Mouse (Mus musculus) spleen, adult 2 months (tissue): ENCODE data around the gene Zdhhc6. TPM values are rescaled to one million over a fixed set of nuclear protein-coding genes. Genes with fewer than 3 reads are reported as not detected.

Experiments
- DNase-seq, 2 experiments: peaks; one replicate each; pipeline versions ENCODE4 v3.0.0 to v3.0.0-alpha.2; 2012 to 2021; ENCODE audit warnings: low spot score in 2 of 2, low read depth in 1 of 2
- H3K27ac ChIP-seq: fragments of 200-500 bp; 2 replicates; pipeline ENCODE4 v1.5.1; 2012; ENCODE audit warnings: low read length, inconsistent platforms; ENCODE audit not compliant: insufficient read depth
- H3K27me3 ChIP-seq: fragments of 200-500 bp; 2 replicates; pipeline ENCODE4 v1.6.1; 2012; ENCODE audit warnings: mild to moderate bottlenecking, moderate library complexity, low read length, inconsistent platforms; ENCODE audit not compliant: control insufficient read depth, insufficient read depth
- H3K36me3 ChIP-seq: fragments of 200-500 bp; 2 replicates; pipeline ENCODE4 v1.6.1; 2012; ENCODE audit warnings: mild to moderate bottlenecking, low read length, inconsistent platforms; ENCODE audit not compliant: control insufficient read depth, insufficient read depth
- H3K4me1 ChIP-seq: fragments of 200-500 bp; 2 replicates; pipeline ENCODE4 v1.6.1; 2011; ENCODE audit warnings: inconsistent platforms; ENCODE audit not compliant: control insufficient read depth, insufficient read depth, insufficient read length
- H3K4me3 ChIP-seq: fragments of 200-500 bp; 2 replicates; pipeline ENCODE4 v1.5.1; 2011; ENCODE audit warnings: mild to moderate bottlenecking, inconsistent platforms; ENCODE audit not compliant: insufficient read depth, insufficient read length; ENCODE audit errors: extremely low read depth
- CTCF ChIP-seq: fragments of 200-500 bp; IDR thresholded peaks from 2 replicates; pipeline ENCODE4 v1.5.1; 2011; ENCODE audit warnings: mild to moderate bottlenecking, inconsistent platforms; ENCODE audit not compliant: insufficient read depth, insufficient read length, insufficient replicate concordance; ENCODE audit errors: extremely low read depth
- POLR2A ChIP-seq: fragments of 200-500 bp; IDR thresholded peaks from 2 replicates; pipeline ENCODE4 v1.6.1; 2011; ENCODE audit warnings: low read depth, low read length, inconsistent platforms
- WGBS: fragments of 180-500 bp; shearing (Covaris S2); methylation state at CpG from one replicate; pipeline ENCODE4 v1.1.7; 2018; 5-methylcytosine and 5-hydroxymethylcytosine counted together
- polyA plus RNA-seq: library from polyadenylated mRNA; depleted of rRNA; stranded (reverse); fragments of >200 nt; gene quantifications from 2 replicates; pipeline ENCODE4 v1.2.3, GENCODE M21; 2012

Gene Zdhhc6
- polyA plus RNA-seq, 1 experiment, result 6.3 TPM

DNA sequence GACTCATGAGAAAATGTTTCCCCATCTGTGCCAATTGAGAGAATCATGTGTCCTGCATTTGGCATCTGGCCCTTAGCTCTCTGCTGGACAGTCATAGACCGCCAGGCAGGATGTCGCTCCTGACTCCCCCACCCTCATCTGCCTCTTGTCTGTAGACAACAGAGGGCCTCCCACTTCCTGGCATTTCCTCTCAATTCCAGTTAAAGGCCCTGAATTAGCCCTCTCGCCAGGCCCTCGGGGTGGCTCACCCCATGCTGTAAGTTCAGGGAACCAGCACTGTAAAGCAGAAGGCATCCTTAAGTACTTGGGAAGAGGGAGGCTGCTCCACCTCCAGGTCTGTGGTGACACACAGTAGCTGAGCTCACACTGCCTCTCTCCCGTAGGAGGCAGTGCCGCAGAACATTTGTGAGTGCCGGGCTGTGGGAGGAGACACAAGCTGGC lies 71.0 kb downstream of the Zdhhc6 start:
- H3K4me3 ChIP-seq, result no peak overlapping the region
- H3K27ac ChIP-seq, result peak overlapping the region; percentile 49; the same call in 1 of the 2 replicates
- no peaks in the 10 kb centered on the region for H3K27me3 ChIP-seq
- peak in 1 of 2 experiments; percentile 7 for DNase-seq
- TF ChIP-seq CTCF (no peak), POLR2A (no peak)
- H3K4me1 ChIP-seq, result no peaks in the 10 kb centered on the region
- H3K36me3 ChIP-seq, result no peaks in the 10 kb centered on the region
- 54% methylated on average over 7 of the region's 7 CpGs for WGBS

DNA sequence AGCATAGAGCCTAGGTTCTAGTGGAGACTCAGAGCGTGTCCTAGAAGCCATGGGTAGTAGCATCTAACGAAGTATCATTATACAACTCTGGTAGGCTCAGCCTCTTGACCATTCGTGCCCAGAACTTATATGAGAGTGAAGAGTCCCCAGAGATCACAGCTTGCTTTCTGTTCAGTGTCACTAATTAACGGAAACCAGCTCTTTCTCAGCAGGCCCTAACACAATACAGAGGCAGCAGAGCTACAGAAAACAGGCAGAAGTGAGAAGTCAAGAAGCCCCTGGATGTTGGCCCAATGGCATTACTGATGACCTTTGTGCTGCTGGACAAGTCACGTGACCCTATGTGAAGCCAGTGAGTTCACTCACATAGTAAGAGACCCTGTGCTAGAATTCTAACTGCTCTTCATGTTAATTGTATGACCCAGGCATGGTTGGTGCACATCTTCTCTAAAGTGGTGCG lies 74.6 kb downstream of the Zdhhc6 start, which contains the start of gene Gucy2g:
TSS of gene Gucy2g (minus strand) at position 51 of the 460 bp plus-strand sequence.
- TF ChIP-seq POLR2A, result no peak
- DNase-seq, result no peak
- no peak within 1 kb of the TSS for H3K4me3 ChIP-seq
- whole genome bisulfite sequencing, result 87% methylated on average over 6 of the region's 6 CpGs
- H3K4me1 ChIP-seq, result no peaks in the 10 kb centered on the region
- H3K27ac ChIP-seq, result no peak within 1 kb of the TSS
- H3K36me3 ChIP-seq, result no peaks in the 10 kb centered on the region
- no peaks in the 10 kb centered on the region for H3K27me3 ChIP-seq

DNA sequence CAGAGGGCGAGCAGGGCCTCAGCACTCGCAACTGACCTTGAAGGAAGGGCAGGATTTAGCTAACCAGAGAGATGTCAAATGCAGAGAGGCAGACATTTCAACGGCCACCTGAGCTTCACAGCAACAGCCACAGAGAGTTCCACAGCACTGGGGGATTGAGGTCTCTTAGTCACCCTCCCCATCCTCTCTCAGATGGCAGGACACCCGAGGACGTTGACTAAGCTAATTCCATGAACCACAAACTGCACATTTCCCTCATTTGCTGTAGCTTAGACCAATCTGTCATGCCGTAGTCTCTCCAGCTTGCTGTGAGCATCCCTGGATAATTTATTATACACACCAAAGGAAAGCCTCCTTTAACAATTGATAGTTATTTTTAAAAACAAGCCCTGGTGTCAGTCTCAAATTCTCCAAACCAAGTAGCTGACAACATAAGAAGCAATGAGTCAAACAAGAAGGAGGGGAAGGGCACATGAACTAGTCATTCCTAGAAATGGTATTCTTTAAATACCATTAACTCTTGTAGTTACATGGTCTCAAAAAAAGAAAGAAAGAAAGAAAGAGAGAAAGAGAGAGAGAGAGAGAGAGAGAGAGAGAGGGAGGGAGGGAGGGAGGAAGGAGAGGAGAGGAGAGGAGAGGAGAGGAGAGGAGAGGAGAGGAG lies 75.9 kb downstream of the Zdhhc6 start:
- no peak for TF ChIP-seq POLR2A
- no peak for TF ChIP-seq CTCF
- no peaks in the 10 kb centered on the region for H3K36me3 ChIP-seq
- no peaks in the 10 kb centered on the region for H3K4me1 ChIP-seq
- 58% methylated on average over 6 of the region's 6 CpGs for WGBS
- no peak for DNase-seq
- no peaks in the 10 kb centered on the region for H3K27me3 ChIP-seq
- no peak overlapping the region for H3K4me3 ChIP-seq
- H3K27ac ChIP-seq, result no peak overlapping the region

DNA sequence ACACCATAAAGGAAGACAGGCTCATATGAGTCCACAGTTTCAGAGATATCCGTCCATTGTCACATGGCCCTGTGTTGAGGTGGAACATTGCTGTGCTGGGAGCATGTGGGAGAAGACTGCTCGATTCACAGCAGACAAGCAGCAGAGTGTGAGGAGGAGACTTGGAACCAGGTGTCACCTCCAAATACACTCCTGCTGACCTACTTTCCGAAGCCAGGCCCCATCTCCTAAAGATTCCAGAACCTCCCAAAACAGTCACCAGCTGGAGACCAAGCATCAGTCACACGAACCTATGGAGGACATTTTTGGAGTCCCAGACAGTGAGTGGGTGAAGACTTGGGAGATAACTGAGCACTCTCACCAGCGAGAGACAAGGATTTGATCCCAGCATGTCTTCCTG lies 79.3 kb downstream of the Zdhhc6 start:
- Histone ChIP-seq H3K27me3 (no peaks in the 10 kb centered on the region), H3K36me3 (no peaks in the 10 kb centered on the region), H3K4me1 (no peaks in the 10 kb centered on the region), H3K4me3 (no peak overlapping the region), H3K27ac (no peak overlapping the region)
- 86% methylated on average over 5 of the region's 5 CpGs for WGBS
- TF ChIP-seq CTCF (no peak), POLR2A (no peak)
- DNase-seq, result no peak

DNA sequence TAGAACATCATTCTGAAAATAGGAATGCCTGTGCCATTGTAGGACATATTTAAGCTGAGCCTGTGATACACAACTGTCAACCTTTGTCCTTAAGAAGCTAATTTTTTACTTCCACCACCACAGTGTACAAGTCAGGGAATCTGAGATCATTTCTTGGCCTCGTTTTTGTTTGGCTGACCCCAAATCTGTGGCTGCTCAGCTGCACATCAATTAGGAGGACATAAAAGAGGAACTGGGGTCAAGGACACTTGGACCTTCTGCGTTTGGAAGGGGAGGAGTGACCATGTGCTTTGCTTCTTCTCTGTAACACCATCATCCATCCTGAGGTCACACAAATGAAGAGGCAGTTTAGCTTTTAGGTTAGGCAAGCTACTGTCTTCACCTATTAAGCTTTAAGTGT lies 79.8 kb downstream of the Zdhhc6 start:
- TF ChIP-seq POLR2A (no peak), CTCF (no peak)
- no peak overlapping the region for H3K27ac ChIP-seq
- no peak for DNase-seq
- 10% methylated on average over 2 of the region's 2 CpGs for WGBS
- no peaks in the 10 kb centered on the region for H3K36me3 ChIP-seq
- H3K4me3 ChIP-seq, result no peak overlapping the region
- no peaks in the 10 kb centered on the region for H3K27me3 ChIP-seq
- H3K4me1 ChIP-seq, result no peaks in the 10 kb centered on the region

DNA sequence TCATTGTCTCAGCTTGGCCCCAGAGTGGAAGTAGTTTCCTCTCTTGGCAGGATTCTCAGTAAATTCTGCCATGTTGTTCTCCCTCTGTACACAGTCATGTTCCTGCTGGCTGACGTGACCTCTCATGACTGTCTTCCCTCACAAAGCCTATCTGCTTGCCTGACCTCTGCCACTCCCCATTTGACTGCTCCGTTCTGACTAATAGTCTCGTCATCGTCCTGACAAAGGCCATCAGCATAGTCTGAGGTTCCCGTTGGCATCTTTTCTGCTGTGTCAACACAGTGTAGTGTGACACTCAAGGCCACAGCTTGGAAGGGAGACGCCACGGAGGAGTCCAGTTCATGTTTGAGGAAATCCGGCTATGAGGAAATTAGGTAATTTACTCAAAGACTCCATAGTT lies 83.7 kb downstream of the Zdhhc6 start:
- 76% methylated on average over 8 of the region's 8 CpGs for WGBS
- Histone ChIP-seq H3K4me3 (no peak overlapping the region), H3K27ac (no peak overlapping the region), H3K4me1 (no peaks in the 10 kb centered on the region), H3K27me3 (no peaks in the 10 kb centered on the region), H3K36me3 (no peaks in the 10 kb centered on the region)
- TF ChIP-seq POLR2A, result no peak
- DNase-seq, result no peak

DNA sequence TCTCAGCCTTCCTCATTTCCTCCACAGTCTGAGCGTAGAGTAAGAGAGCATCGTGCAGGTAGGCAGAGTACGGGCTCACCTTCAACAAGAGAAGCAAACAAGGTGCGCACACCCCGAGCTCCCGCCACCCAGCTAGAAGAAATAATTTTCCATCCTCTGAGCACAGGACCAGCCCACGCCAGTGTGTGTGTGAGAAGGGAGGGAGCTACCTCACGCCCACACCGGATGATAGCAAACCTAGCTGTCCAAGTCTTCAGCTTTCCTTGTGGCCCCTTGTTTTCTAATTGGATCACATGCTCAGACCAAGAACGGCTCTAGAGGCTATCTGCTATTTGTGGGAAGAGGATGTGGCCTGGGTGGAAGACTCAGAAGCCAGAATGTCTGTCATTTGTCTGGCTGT lies 84.8 kb downstream of the Zdhhc6 start:
- no peak for DNase-seq
- no peak for TF ChIP-seq CTCF
- no peak for TF ChIP-seq POLR2A
- Histone ChIP-seq H3K27me3 (no peaks in the 10 kb centered on the region), H3K27ac (no peak overlapping the region), H3K4me3 (no peak overlapping the region), H3K36me3 (no peaks in the 10 kb centered on the region), H3K4me1 (no peaks in the 10 kb centered on the region)
- 82% methylated on average over 10 of the region's 10 CpGs for WGBS
